Mouse (Mus musculus): ENCODE measurements around the gene Gpr87. TPM values are rescaled to one million over a fixed set of nuclear protein-coding genes. Genes with fewer than 3 reads are reported as not detected.

The Gpr87 gene
- total and polyA plus RNA-seq, 3 experiments = not detected

GRCm38 (mm10) chr3:59225411-59225810, 30.5 kb upstream of the Gpr87 start:
- Histone ChIP-seq H3K27ac (no peak overlapping the region), H3K4me1 (ENCODE audit: control insufficient read depth, insufficient read depth, low read length) (peaks cover 3% of the 10 kb centered on the region), H3K79me2 (replicated peaks; ENCODE audit: control insufficient read depth, insufficient read depth, low read length) (no peaks in the 10 kb centered on the region), H3K27me3 (ENCODE audit: control insufficient read depth, insufficient read depth, low read length) (no peaks in the 10 kb centered on the region), H3K36me3 (ENCODE audit: control insufficient read depth, insufficient read depth, low read length) (peaks cover 3% of the 10 kb centered on the region; the same call in 1 of the 2 replicates), H3K4me3 (no peak overlapping the region), H3K9ac (ENCODE audit: low read depth, low read length) (no peak overlapping the region)
- DNase-seq = no peak
- intact Hi-C loops (cut with DNase I) = no loop called here
- TF ChIP-seq POLR2A (IDR thresholded peaks at IDR 0.05; ENCODE audit: insufficient read depth, low read depth, low read length) (no peak), CTCF (IDR thresholded peaks at IDR 0.05) (no peak), EP300 (IDR thresholded peaks at IDR 0.05; ENCODE audit: insufficient read depth, low read depth, low read length) (no peak)

GRCm38 (mm10) chr3:59222303-59222702, 27.4 kb upstream of the Gpr87 start:
- intact Hi-C loops (cut with DNase I) = no loop called here
- 84% methylated on average over 2 of the region's 2 CpGs for WGBS
- H3K79me2 ChIP-seq (replicated peaks; ENCODE audit: control insufficient read depth, insufficient read depth, low read length) = no peaks in the 10 kb centered on the region
- no peaks in the 10 kb centered on the region for H3K27me3 ChIP-seq (ENCODE audit: control insufficient read depth, insufficient read depth, low read length)
- H3K27ac ChIP-seq = no peak overlapping the region
- H3K4me1 ChIP-seq (ENCODE audit: control insufficient read depth, insufficient read depth, low read length) = 0 out of 2 replicates have a peak, but pooled peaks cover 2% of the 10 kb centered on the region
- TF ChIP-seq POLR2A (IDR thresholded peaks at IDR 0.05; ENCODE audit: insufficient read depth, low read depth, low read length) (no peak), EP300 (IDR thresholded peaks at IDR 0.05; ENCODE audit: insufficient read depth, low read depth, low read length) (no peak), CTCF (IDR thresholded peaks at IDR 0.05) (no peak)
- no peak for DNase-seq
- H3K36me3 ChIP-seq (ENCODE audit: control insufficient read depth, insufficient read depth, low read length) = no peaks in the 10 kb centered on the region
- no peak overlapping the region for H3K9ac ChIP-seq (ENCODE audit: low read depth, low read length)
- H3K4me3 ChIP-seq = no peak overlapping the region

GRCm38 (mm10) chr3:59219326-59219725, 24.4 kb upstream of the Gpr87 start:
- Histone ChIP-seq H3K27me3 (ENCODE audit: control insufficient read depth, insufficient read depth, low read length) (no peaks in the 10 kb centered on the region), H3K9ac (ENCODE audit: low read depth, low read length) (no peak overlapping the region), H3K27ac (no peak overlapping the region), H3K4me1 (ENCODE audit: control insufficient read depth, insufficient read depth, low read length) (0 out of 2 replicates have a peak, but pooled peaks cover 2% of the 10 kb centered on the region), H3K79me2 (replicated peaks; ENCODE audit: control insufficient read depth, insufficient read depth, low read length) (no peaks in the 10 kb centered on the region), H3K36me3 (ENCODE audit: control insufficient read depth, insufficient read depth, low read length) (no peaks in the 10 kb centered on the region), H3K4me3 (no peak overlapping the region)
- no peak for DNase-seq
- intact Hi-C loops (cut with DNase I) = no loop called here
- no peak for TF ChIP-seq CTCF (IDR thresholded peaks at IDR 0.05)
- no peak for TF ChIP-seq POLR2A (IDR thresholded peaks at IDR 0.05; ENCODE audit: insufficient read depth, low read depth, low read length)
- TF ChIP-seq EP300 (IDR thresholded peaks at IDR 0.05; ENCODE audit: insufficient read depth, low read depth, low read length) = no peak
- WGBS = 63% methylated on average over 2 of the region's 2 CpGs

GRCm38 (mm10) chr3:59217211-59217610, 22.3 kb upstream of the Gpr87 start:
- Histone ChIP-seq H3K27ac (no peak overlapping the region), H3K9ac (ENCODE audit: low read depth, low read length) (no peak overlapping the region), H3K79me2 (replicated peaks; ENCODE audit: control insufficient read depth, insufficient read depth, low read length) (no peaks in the 10 kb centered on the region), H3K27me3 (ENCODE audit: control insufficient read depth, insufficient read depth, low read length) (no peaks in the 10 kb centered on the region), H3K4me3 (no peak overlapping the region), H3K4me1 (ENCODE audit: control insufficient read depth, insufficient read depth, low read length) (peaks cover 2% of the 10 kb centered on the region; the same call in 1 of the 2 replicates), H3K36me3 (ENCODE audit: control insufficient read depth, insufficient read depth, low read length) (no peaks in the 10 kb centered on the region)
- TF ChIP-seq EP300 (IDR thresholded peaks at IDR 0.05; ENCODE audit: insufficient read depth, low read depth, low read length) (no peak), CTCF (IDR thresholded peaks at IDR 0.05) (no peak), POLR2A (IDR thresholded peaks at IDR 0.05; ENCODE audit: insufficient read depth, low read depth, low read length) (no peak)
- intact Hi-C loops (cut with DNase I) = no loop called here
- no peak for DNase-seq
- WGBS = 84% methylated on average over 10 of the region's 10 CpGs

GRCm38 (mm10) chr3:59212404-59212803, 17.5 kb upstream of the Gpr87 start:
- TF ChIP-seq CTCF (IDR thresholded peaks at IDR 0.05) = no peak
- no peak for TF ChIP-seq POLR2A (IDR thresholded peaks at IDR 0.05; ENCODE audit: insufficient read depth, low read depth, low read length)
- TF ChIP-seq EP300 (IDR thresholded peaks at IDR 0.05; ENCODE audit: insufficient read depth, low read depth, low read length) = no peak
- no peaks in the 10 kb centered on the region for H3K36me3 ChIP-seq (ENCODE audit: control insufficient read depth, insufficient read depth, low read length)
- no peak for DNase-seq

GRCm38 (mm10) chr3:59211784-59212183, 16.9 kb upstream of the Gpr87 start:
- DNase-seq = peak in 1 of 2 experiments; percentile 18

More at GRCm38 (mm10) chr3:59212404-59212803, 17.5 kb upstream of the Gpr87 start:
- Histone ChIP-seq H3K4me3 (no peak overlapping the region), H3K27me3 (ENCODE audit: control insufficient read depth, insufficient read depth, low read length) (no peaks in the 10 kb centered on the region), H3K79me2 (replicated peaks; ENCODE audit: control insufficient read depth, insufficient read depth, low read length) (no peaks in the 10 kb centered on the region), H3K27ac (no peak overlapping the region), H3K9ac (ENCODE audit: low read depth, low read length) (no peak overlapping the region), H3K4me1 (ENCODE audit: control insufficient read depth, insufficient read depth, low read length) (no peaks in the 10 kb centered on the region; the same call in 1 of the 2 replicates)
- intact Hi-C loops (cut with DNase I) = no loop called here

More at GRCm38 (mm10) chr3:59211784-59212183, 16.9 kb upstream of the Gpr87 start:
- no peak for TF ChIP-seq POLR2A (IDR thresholded peaks at IDR 0.05; ENCODE audit: insufficient read depth, low read depth, low read length)
- TF ChIP-seq CTCF (IDR thresholded peaks at IDR 0.05) = no peak
- TF ChIP-seq EP300 (IDR thresholded peaks at IDR 0.05; ENCODE audit: insufficient read depth, low read depth, low read length) = no peak
- intact Hi-C loops (cut with DNase I) = no loop called here
- Histone ChIP-seq H3K9ac (ENCODE audit: low read depth, low read length) (no peak overlapping the region), H3K79me2 (replicated peaks; ENCODE audit: control insufficient read depth, insufficient read depth, low read length) (no peaks in the 10 kb centered on the region), H3K27me3 (ENCODE audit: control insufficient read depth, insufficient read depth, low read length) (no peaks in the 10 kb centered on the region), H3K36me3 (ENCODE audit: control insufficient read depth, insufficient read depth, low read length) (no peaks in the 10 kb centered on the region), H3K27ac (no peak overlapping the region), H3K4me1 (ENCODE audit: control insufficient read depth, insufficient read depth, low read length) (no peaks in the 10 kb centered on the region; the same call in 1 of the 2 replicates), H3K4me3 (no peak overlapping the region)
- WGBS = 84% methylated on average over 8 of the region's 8 CpGs

Measured in heart, adult 2 months (tissue).